Mouse (Mus musculus) erythroblast, embryonic 14.5 days (primary cell): ENCODE data around the gene Gimap8.
"Not testable (repeated sequence)": the region's sequence is repeated elsewhere in the genome, so short reads cannot be mapped to it uniquely, and the experiment has no call there.

ENCODE experiments used
- GATA1 ChIP-seq: IDR thresholded peaks from 2 replicates; pipeline ENCODE4 v1.6.1; 2012; ENCODE audit warnings: low read length, inconsistent platforms, mixed read lengths
- TAL1 ChIP-seq: IDR thresholded peaks from 3 replicates; pipeline ENCODE4 v1.6.1; 2012; ENCODE audit warnings: low read length, inconsistent platforms, mixed read lengths

DNA sequence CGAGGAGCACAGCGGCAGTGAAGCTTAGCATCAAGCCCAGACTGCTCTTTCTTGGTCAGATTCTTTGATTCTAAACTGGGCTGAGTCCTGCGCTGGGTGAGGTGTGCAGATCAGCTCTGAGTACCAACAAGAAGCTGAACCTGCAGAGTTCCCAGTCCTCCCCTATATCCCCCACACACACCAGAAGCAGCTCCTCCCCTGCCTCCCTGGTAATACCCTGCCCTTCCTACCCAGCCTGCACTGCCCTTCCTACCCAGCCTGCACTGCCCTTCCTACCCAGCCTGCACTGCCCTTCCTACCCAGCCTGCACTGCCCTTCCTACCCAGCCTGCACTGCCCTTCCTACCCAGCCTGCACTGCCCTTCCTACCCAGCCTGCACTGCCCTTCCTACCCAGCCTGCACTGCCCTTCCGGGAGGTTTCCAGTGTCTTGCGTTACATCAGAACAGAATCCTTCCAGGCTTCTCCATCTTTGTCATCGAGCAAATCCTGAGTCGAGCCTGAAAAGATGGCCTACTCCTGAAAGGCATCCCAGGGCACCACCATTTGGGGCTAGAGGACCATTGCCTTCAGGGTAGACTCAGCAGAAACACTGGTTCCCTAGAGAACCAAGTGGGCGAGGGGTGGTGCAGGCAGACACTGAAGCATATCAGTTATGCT is 24.7 kb upstream of the Gimap8 start:
- TF ChIP-seq TAL1, GATA1: not testable (repeated sequence)
